Mouse (Mus musculus): Measurements from ENCODE around the gene Lipt2.

DNA sequence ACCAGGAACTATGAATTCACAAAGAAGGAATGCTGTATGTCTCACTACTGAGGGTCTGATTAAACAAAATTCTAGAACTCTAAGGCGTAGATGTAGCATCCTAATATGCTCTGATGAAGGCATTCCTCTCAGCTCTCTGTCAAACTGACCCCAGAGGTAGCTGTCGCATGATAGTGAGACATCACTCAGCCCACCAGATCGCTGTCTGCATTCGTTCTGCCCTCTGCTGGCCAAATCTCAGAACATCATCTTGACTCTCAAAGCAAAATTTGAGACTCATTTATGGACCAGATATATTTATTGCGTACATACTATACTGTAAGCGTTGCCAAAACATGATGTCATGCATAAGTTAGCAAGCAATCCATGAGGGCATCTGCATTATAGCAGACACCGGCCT lies 28.5 kb downstream of the Lipt2 start:
- 0 out of 2 replicates have a peak, but pooled peaks have one; percentile 49 for TF ChIP-seq CTCF (IDR thresholded peaks at IDR 0.05; ENCODE audit: low read depth, low read length)
- TF ChIP-seq TAL1 (conservative IDR thresholded peaks at IDR 0.05; ENCODE audit: low read depth, low read length) = no peak
- no peak for TF ChIP-seq GATA1 (IDR thresholded peaks at IDR 0.05; ENCODE audit: borderline replicate concordance, low read length)

Data from G1E (cell line).